Mouse (Mus musculus): ENCODE data around the gene Map2k5. TPM values are rescaled to one million over a fixed set of nuclear protein-coding genes. Genes with fewer than 3 reads are reported as not detected.

The Map2k5 gene
- polyA plus RNA-seq (2015; fragmentation: Nextera tagmentation; extraction: Ambion mirVana) = 33.9 and 38.0 TPM in 2 replicates

DNA sequence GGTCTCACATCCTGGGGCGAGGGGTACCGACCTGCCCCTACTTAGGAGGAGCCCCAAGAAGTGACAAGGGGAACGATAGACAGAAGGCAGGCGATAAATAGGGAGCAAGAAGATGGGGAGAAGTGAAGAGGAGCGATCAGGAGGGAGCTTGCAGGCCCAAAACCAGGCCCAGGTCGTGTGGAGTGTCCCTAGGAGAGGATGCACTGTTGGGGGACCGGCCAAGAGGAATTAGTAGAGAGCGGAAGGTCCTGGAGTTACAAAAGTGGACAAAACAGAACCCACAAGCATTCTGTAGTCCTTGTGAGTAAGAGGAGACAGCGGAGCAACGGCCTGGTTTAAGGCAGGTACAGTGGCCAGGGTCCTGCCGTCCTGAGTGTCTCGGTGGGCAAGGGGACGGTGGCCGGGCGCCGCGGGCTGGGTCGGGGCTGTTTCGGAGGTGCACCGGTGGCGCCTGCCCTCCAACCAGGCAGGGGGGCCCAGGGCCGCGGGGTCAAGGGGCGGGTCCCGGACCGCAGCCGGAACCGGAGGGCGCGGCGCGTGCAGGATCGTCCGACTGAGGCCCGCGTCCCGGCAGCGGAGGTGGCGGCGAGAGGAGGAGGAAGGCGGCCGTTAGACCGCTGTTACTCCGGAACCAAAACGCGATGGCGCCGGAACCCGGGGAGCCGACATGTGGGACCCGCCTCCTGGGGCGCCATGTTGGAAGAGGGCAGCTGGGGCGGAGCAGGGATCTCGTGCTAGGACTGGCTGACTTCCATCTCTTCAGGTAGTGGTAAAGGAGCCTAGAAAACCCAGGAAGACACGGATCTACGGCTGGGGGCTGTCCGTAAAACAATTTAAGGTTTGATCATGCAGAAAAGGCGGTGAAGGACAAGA is at the start of gene Map2k5:
TSS of gene Map2k5 (minus strand) at position 633 of the 873 bp plus-strand sequence.
- Histone ChIP-seq H3K4me3 (peak within 1 kb of the TSS; percentile 91), H3K4me2 (peak within 1 kb of the TSS; percentile 90), H3K36me3 (ENCODE audit: poor library complexity, severe bottlenecking) (peaks cover 14% of the 10 kb centered on the region; the same call in 1 of the 2 replicates), H3K9ac (peak within 1 kb of the TSS; percentile 91), H3K27ac (peak within 1 kb of the TSS; percentile 74), H3K27me3 (no peaks in the 10 kb centered on the region), H3K9me3 (replicated peaks) (no peaks in the 10 kb centered on the region), H3K4me1 (peaks cover 37% of the 10 kb centered on the region)
- WGBS = under 1% methylated on average over 57 of the region's 58 CpGs
- peak; percentile 94 for ATAC-seq

DNA sequence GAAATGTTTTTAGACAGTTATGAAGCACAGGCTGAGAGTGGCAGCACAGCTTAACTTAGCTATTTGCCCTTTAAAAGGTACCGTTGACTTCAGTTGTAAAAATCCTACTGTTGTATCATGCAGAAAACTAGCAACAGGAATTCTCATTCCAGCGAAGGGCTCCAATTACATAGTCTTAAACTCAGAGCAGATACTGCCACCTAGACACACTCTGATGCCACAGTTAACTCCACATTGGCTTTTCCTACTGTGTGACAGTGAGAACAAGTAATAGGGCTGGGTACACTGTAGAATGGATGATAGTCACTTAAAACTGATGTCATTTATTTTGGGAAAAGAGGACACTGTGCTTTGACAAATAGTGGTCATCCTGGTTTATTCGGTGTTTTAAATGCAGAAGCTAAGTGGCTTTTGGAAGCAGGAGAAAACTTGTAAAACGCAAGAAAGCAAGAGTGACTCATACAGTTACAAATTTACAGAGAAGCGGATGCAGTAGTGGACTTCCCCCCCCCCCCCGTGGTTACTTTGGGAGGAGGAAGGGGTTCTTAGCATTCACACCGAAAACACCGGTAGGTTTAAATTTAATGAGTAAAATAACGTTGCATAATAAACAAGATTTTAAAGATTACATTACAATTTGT is 43.5 kb upstream of the Map2k5 start:
- H3K9ac ChIP-seq = no peak overlapping the region
- WGBS = 69% methylated on average over 9 of the region's 9 CpGs
- peaks cover 6% of the 10 kb centered on the region; the same call in 1 of the 2 replicates for H3K27me3 ChIP-seq
- no peak overlapping the region for H3K4me3 ChIP-seq
- H3K4me2 ChIP-seq = no peak overlapping the region
- H3K36me3 ChIP-seq (ENCODE audit: poor library complexity, severe bottlenecking) = no peaks in the 10 kb centered on the region
- no peaks in the 10 kb centered on the region for H3K9me3 ChIP-seq (replicated peaks)
- no peak for ATAC-seq
- H3K4me1 ChIP-seq = 0 out of 2 replicates have a peak, but pooled peaks cover 10% of the 10 kb centered on the region
- no peak overlapping the region for H3K27ac ChIP-seq

DNA sequence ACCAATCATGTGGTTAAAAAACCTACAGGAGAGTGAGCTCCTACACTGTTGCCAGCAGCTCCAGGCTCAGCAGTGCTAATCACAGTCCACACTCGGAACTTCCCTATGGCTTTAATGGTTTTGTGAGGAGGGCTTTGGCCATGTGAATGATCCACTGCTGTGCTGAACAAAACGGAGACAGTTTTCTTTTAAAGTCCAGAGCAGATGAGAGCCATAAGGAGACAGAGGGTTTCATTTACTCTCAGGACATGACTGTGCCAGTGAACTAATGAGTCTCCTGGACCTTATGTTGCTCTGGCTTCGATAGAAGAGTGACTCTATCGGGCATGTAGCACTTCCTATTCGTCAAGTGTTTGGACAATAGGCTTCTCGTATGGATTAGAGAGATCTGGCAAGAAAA is 42.7 kb upstream of the Map2k5 start:
- peak; percentile 36; the same call in 1 of the 2 replicates for ATAC-seq
- Histone ChIP-seq H3K9me3 (replicated peaks) (no peaks in the 10 kb centered on the region), H3K27ac (no peak overlapping the region), H3K4me2 (no peak overlapping the region), H3K9ac (no peak overlapping the region), H3K27me3 (peaks cover 6% of the 10 kb centered on the region; the same call in 1 of the 2 replicates), H3K4me1 (0 out of 2 replicates have a peak, but pooled peaks cover 10% of the 10 kb centered on the region), H3K36me3 (ENCODE audit: poor library complexity, severe bottlenecking) (no peaks in the 10 kb centered on the region), H3K4me3 (no peak overlapping the region)
- WGBS = 5% methylated on average over 6 of the region's 6 CpGs

DNA sequence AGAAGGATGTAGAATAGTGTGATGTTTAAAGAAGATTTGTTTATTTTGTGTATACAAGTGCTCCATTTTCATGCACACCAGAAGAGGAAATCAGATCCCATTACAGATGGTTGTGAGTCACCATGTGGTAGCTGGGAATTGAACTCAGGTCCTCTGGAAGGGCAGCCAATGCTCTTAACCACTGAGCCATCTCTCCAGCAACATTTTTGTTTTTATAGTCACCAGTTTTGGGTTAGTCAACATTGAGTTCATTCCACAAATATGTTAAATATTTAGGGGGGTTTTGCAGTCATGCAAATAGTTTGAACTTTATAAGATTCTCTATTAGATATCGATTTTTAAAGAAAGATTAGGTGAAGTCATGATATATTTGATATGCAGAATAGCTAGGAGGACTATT is 22.5 kb upstream of the Map2k5 start:
- WGBS = 94% methylated on average over 1 of the region's 1 CpGs
- no peak overlapping the region for H3K4me3 ChIP-seq
- no peak overlapping the region for H3K4me2 ChIP-seq
- peaks cover 21% of the 10 kb centered on the region for H3K4me1 ChIP-seq
- H3K36me3 ChIP-seq (ENCODE audit: poor library complexity, severe bottlenecking) = no peaks in the 10 kb centered on the region
- no peak for ATAC-seq
- H3K9ac ChIP-seq = no peak overlapping the region
- no peak overlapping the region for H3K27ac ChIP-seq
- no peaks in the 10 kb centered on the region for H3K27me3 ChIP-seq
- H3K9me3 ChIP-seq (replicated peaks) = no peaks in the 10 kb centered on the region

DNA sequence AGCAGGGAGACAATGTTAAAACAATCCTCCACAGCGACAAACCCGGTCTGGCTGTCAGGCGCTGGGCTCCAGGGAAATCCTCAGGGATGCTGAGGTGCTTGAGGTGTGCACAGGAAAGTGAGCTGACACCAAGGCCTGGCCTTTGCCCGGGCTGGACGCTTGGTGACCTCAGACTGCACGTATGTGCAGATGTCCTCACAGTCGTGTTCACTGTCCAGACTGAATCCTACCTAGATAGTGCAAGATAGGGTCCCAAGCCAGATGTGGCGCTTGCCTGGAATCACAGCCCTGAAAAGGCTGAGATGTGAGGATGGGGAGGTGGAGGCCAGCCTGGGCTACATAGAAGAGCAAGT is 21.7 kb upstream of the Map2k5 start:
- no peaks in the 10 kb centered on the region for H3K36me3 ChIP-seq (ENCODE audit: poor library complexity, severe bottlenecking)
- no peaks in the 10 kb centered on the region for H3K27me3 ChIP-seq
- H3K9me3 ChIP-seq (replicated peaks) = no peaks in the 10 kb centered on the region
- peak overlapping the region; percentile 94 for H3K4me2 ChIP-seq
- peak; percentile 71 for ATAC-seq
- peak overlapping the region; percentile 87 for H3K9ac ChIP-seq
- peak overlapping the region; percentile 94 for H3K4me3 ChIP-seq
- H3K27ac ChIP-seq = no peak overlapping the region
- WGBS = under 1% methylated on average over 8 of the region's 8 CpGs
- peaks cover 21% of the 10 kb centered on the region for H3K4me1 ChIP-seq

DNA sequence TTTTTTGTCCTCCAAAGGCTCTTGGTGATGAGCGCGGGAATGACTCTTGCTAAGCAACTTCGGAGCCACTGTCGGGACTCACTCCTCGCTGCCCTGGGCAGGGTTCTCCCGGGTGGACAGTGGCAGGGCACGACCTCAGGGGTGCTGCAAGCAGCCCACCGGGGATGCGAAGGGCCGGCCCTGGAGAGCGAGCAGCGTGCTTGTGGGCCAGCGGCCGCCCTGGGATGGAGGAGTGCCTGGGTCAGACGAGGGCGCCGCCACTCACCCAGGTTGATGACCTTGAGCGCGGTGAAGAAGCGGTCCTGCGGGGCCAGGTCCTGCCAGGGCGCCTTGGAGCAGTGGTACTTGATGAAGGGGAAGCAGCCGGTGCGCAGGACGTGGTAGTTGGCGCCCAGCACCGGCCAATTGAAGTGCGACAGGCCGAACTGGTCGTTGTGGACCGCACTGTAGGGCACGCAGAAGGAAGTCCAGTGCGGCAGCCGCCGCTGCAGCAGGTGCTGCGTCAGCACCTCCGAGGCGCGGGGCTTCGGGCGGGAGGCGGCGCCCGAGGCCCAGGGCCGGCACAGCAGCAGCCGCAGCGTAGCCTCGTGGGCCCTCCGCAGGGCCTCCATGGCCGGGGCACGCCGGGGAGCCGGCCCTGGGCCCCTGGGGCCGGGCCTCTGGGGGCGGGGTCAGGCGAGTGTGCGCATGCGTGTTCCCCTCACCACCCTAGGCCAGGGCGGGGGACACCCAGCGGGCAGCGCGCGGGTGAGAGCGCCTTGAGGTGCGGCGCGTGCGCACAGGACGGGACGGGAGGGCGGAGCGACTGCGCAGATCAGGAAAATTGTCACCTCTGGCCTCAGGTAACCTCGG is 21.1 kb upstream of the Map2k5 start, which contains the start of gene 2300009A05Rik:
TSS of gene 2300009A05Rik (minus strand) at position 636 of the 852 bp plus-strand sequence.
- Histone ChIP-seq H3K27ac (peak within 1 kb of the TSS; percentile 74), H3K36me3 (ENCODE audit: poor library complexity, severe bottlenecking) (no peaks in the 10 kb centered on the region), H3K4me3 (peak within 1 kb of the TSS; percentile 94), H3K9me3 (replicated peaks) (no peaks in the 10 kb centered on the region), H3K27me3 (no peaks in the 10 kb centered on the region), H3K4me1 (peaks cover 21% of the 10 kb centered on the region), H3K4me2 (peak within 1 kb of the TSS; percentile 94), H3K9ac (peak within 1 kb of the TSS; percentile 87)
- WGBS = under 1% methylated on average over 67 of the region's 74 CpGs
- ATAC-seq = peak; percentile 96

DNA sequence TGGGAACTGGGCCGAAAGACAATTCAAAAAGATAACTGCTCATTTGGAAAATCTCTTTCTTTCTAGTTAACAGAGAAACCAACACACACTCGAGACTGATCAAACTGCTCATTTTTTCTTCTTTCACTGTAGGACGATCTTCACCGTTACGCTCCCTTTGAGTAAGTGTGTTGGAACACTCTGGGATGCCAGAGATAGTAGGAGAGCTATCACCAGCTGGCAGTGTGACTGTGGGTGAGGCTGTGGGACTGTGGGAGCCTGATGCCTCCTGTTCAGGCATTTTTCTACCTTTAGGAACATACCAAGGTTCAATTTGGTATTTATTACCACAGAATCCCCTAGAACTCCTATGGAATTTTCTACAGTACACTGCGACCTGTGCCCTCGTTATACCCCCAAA is 17.9 kb upstream of the Map2k5 start:
- Histone ChIP-seq H3K9me3 (replicated peaks) (no peaks in the 10 kb centered on the region), H3K27me3 (no peaks in the 10 kb centered on the region), H3K9ac (no peak overlapping the region), H3K4me1 (peaks cover 21% of the 10 kb centered on the region), H3K27ac (no peak overlapping the region), H3K4me2 (no peak overlapping the region), H3K36me3 (ENCODE audit: poor library complexity, severe bottlenecking) (no peaks in the 10 kb centered on the region), H3K4me3 (no peak overlapping the region)
- ATAC-seq = no peak
- WGBS = 76% methylated on average over 7 of the region's 7 CpGs

DNA sequence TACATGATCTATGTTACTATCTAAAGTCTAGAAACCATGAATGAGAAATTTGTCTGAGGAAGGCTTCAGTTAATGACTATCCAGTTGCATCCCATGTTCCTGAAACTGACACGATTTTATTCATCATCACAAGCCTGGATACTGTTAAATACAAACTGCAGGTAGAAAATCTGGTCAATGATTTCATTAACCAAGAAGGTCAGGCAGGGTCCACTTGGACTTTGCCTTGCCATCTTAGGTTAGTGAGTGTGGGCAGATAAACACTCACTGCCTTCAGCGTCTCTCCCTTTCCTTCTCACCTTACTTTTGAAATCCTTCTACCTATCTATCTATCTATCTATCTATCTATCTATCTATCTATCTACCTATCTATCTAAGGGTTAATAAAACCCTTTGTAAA is 13.6 kb upstream of the Map2k5 start:
- peaks cover 6% of the 10 kb centered on the region for H3K4me1 ChIP-seq
- H3K27me3 ChIP-seq = no peaks in the 10 kb centered on the region
- no peaks in the 10 kb centered on the region for H3K9me3 ChIP-seq (replicated peaks)
- WGBS = 81% methylated on average over 2 of the region's 2 CpGs
- H3K27ac ChIP-seq = no peak overlapping the region
- H3K4me3 ChIP-seq = no peak overlapping the region
- H3K36me3 ChIP-seq (ENCODE audit: poor library complexity, severe bottlenecking) = no peaks in the 10 kb centered on the region
- no peak overlapping the region for H3K4me2 ChIP-seq
- no peak overlapping the region for H3K9ac ChIP-seq
- ATAC-seq = no peak

DNA sequence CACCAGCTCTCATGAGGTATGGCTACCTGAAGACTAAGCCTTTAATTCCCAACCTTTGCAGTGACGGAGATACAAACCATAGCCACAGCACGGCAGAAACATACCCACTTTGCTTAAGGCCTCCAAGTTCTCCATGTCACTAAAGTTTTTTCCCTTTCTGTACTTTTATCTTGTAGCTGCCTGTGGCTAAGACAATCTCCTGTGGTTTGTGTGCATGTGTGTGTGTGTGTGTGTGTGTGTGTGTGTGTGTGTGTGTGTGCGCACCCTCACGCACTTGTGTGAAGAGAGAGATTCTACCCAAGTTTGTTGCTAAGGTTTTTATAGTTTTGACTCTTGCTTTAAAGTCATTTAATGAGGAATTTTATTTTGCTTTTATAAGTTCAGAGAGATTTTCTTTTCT is 5.1 kb upstream of the Map2k5 start:
- Histone ChIP-seq H3K36me3 (ENCODE audit: poor library complexity, severe bottlenecking) (no peaks in the 10 kb centered on the region), H3K4me1 (peaks cover 6% of the 10 kb centered on the region), H3K27me3 (no peaks in the 10 kb centered on the region), H3K4me3 (no peak overlapping the region), H3K9ac (no peak overlapping the region), H3K9me3 (replicated peaks) (no peaks in the 10 kb centered on the region), H3K4me2 (no peak overlapping the region), H3K27ac (no peak overlapping the region)
- 92% methylated on average over 4 of the region's 4 CpGs for WGBS
- no peak for ATAC-seq

DNA sequence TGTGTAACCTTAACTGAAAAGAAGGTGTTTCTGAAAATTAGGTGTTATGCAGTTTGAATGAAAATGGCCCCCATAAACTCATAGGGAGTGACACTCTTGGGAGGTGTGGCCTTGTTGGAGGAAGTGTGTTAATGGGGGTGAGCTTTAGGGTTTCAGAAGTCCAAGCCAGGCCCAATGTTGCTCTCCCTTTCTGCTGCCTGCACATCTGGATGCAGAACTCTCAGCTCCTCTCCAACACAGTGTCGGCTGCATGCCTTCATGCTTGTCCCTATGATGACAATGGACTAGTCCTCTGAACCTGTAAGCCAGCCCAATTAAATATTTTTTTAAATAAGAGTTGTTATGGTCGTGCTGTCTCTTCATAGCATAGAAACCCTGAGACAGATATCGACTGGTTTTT is 2.6 kb upstream of the Map2k5 start:
- Histone ChIP-seq H3K4me2 (no peak overlapping the region), H3K9me3 (replicated peaks) (no peaks in the 10 kb centered on the region), H3K9ac (no peak overlapping the region), H3K36me3 (ENCODE audit: poor library complexity, severe bottlenecking) (no peaks in the 10 kb centered on the region), H3K27me3 (no peaks in the 10 kb centered on the region), H3K4me1 (peaks cover 25% of the 10 kb centered on the region), H3K4me3 (no peak overlapping the region), H3K27ac (no peak overlapping the region)
- no peak for ATAC-seq
- WGBS = 85% methylated on average over 3 of the region's 3 CpGs

DNA sequence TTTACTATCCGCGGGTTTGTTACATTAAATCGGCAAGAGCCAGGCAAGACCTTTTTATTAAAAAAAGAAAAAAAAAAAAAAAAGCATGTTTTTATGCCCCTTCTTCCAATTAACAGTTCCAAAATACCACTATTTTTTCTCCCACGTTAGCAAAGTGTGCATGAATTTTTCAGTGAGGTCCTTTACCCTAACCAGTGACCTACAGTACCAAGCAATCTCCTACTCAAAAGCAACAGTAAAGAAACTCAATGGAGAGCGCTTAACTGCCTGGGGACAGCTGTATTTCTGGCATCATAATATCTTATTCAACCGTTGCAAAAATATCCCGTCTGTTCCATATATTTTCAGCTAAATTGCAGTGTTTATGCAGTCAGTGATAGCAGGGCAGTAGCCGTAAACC is 472 bp upstream of the Map2k5 start:
- 19% methylated on average over 8 of the region's 8 CpGs for WGBS
- Histone ChIP-seq H3K27me3 (no peaks in the 10 kb centered on the region), H3K36me3 (ENCODE audit: poor library complexity, severe bottlenecking) (peaks cover 13% of the 10 kb centered on the region; the same call in 1 of the 2 replicates), H3K9me3 (replicated peaks) (no peaks in the 10 kb centered on the region), H3K27ac (peak overlapping the region; percentile 74; the same call in 1 of the 2 replicates), H3K4me3 (peak overlapping the region; percentile 91), H3K4me2 (peak overlapping the region; percentile 90), H3K4me1 (peaks cover 35% of the 10 kb centered on the region), H3K9ac (peak overlapping the region; percentile 91)
- ATAC-seq = no peak

Measured in forebrain, embryonic 13.5 days (tissue).